Mouse (Mus musculus): ENCODE results near the gene Fam198a.

DNA sequence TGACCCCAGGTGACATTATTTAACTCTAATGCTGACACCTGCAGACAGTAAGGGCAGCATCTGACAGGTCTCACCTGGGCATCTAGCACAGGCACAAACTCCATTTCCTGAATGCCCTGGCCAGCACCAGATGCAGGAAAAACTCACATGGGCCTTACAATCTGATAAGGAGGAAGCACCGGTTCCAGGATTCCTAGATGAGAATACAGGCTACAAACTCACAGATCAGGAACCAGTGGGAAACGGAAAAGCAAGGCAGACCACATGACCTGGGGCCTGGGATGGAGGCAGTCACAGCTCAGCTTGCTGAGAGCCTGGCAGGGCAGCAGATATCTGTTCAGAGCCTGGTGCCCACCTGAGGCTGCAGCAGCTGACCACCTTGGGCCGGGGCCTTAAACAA is 38.1 kb downstream of the Fam198a start:
- TF ChIP-seq GATA1 (IDR thresholded peaks at IDR 0.05; ENCODE audit: borderline replicate concordance, low read length) (no peak), FLI1 (IDR thresholded peaks at IDR 0.05; ENCODE audit: low read length) (no peak)
